Mouse (Mus musculus) testis, adult 2 months (tissue): ENCODE data around the gene Erg.

Experiments
- CTCF ChIP-seq: fragments of 200-500 bp; IDR thresholded peaks from 2 replicates; pipeline ENCODE4 v1.5.1; 2012; ENCODE audit warnings: low read depth, mild to moderate bottlenecking, inconsistent platforms, low read length, moderate library complexity; ENCODE audit not compliant: control insufficient read depth, insufficient read depth, insufficient replicate concordance
- POLR2A ChIP-seq: fragments of 200-500 bp; IDR thresholded peaks from 2 replicates; pipeline ENCODE4 v1.6.1; 2012; ENCODE audit warnings: low read depth, mild to moderate bottlenecking, inconsistent platforms, low read length, moderate library complexity; ENCODE audit not compliant: control insufficient read depth

DNA sequence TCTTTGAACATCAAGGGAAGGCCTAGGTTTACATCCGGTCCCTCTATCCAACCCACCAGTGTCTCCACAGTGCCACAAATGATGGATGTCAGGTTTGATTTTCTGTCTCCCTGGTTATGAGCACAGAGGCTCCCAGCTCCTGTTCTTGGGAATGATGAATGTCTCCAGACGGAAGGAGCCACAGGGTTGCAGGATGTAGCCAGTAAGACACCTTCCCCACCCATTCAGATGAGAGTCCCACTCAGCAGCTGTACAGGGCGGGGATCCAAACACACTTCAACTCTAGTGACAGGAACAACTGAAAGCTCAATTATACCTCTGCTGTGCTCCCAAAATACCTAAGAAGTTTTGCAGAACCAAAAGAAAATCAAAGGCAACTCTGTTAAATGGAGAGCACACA, 51.2 kb downstream of the Erg start:
- TF ChIP-seq POLR2A, result no peak
- no peak for TF ChIP-seq CTCF
